Mouse (Mus musculus) small intestine, adult 2 months (tissue): ENCODE measurements around the gene Slc30a3.

Experiments used
- CTCF ChIP-seq: fragments of 200-500 bp; IDR thresholded peaks from 2 replicates; pipeline ENCODE4 v1.5.1; 2012; ENCODE audit warnings: low read depth, mild to moderate bottlenecking, control low read depth, inconsistent platforms, low read length, moderate library complexity, mixed read lengths; ENCODE audit not compliant: insufficient replicate concordance, insufficient read length; ENCODE audit errors: extremely low read depth
- POLR2A ChIP-seq: fragments of 200-500 bp; IDR thresholded peaks from 2 replicates; pipeline ENCODE4 v1.6.1; 2012; ENCODE audit warnings: low read depth, mild to moderate bottlenecking, control low read depth, inconsistent platforms, low read length, moderate library complexity

- TF ChIP-seq CTCF (no peak), POLR2A (no peak)
These were observed 2.2 kb downstream of the Slc30a3 start, which contains the start of gene Dnajc5g for GRCm38 (mm10) chr5:31105814-31106335.
